Mouse (Mus musculus) testis, adult 2 months (tissue): ENCODE measurements around the gene Btbd16. TPM values are rescaled to one million over a fixed set of nuclear protein-coding genes. Genes with fewer than 3 reads are reported as not detected.

Experiments
- H3K27ac ChIP-seq: fragments of 200-500 bp; 2 replicates; pipeline ENCODE4 v1.5.1; 2012; ENCODE audit warnings: low read depth, low read length; ENCODE audit not compliant: control insufficient read depth, insufficient read depth
- H3K27me3 ChIP-seq: fragments of 200-500 bp; 2 replicates; pipeline ENCODE4 v1.6.1; 2012; ENCODE audit warnings: mild to moderate bottlenecking, low read length, moderate library complexity; ENCODE audit not compliant: control insufficient read depth, insufficient read depth
- H3K36me3 ChIP-seq: fragments of 200-500 bp; 2 replicates; pipeline ENCODE4 v1.6.1; 2012; ENCODE audit warnings: mild to moderate bottlenecking, low read length; ENCODE audit not compliant: control insufficient read depth, insufficient read depth
- H3K4me1 ChIP-seq: fragments of 200-500 bp; 2 replicates; pipeline ENCODE4 v1.6.1; 2012; ENCODE audit warnings: low read length; ENCODE audit not compliant: control insufficient read depth, insufficient read depth
- H3K4me3 ChIP-seq: fragments of 200-500 bp; 2 replicates; pipeline ENCODE4 v1.5.1; 2012; ENCODE audit warnings: low read depth, mild to moderate bottlenecking, low read length, moderate library complexity, mixed read lengths; ENCODE audit not compliant: control insufficient read depth
- CTCF ChIP-seq: fragments of 200-500 bp; IDR thresholded peaks from 2 replicates; pipeline ENCODE4 v1.5.1; 2012; ENCODE audit warnings: low read depth, mild to moderate bottlenecking, inconsistent platforms, low read length, moderate library complexity; ENCODE audit not compliant: control insufficient read depth, insufficient read depth, insufficient replicate concordance
- POLR2A ChIP-seq: fragments of 200-500 bp; IDR thresholded peaks from 2 replicates; pipeline ENCODE4 v1.6.1; 2012; ENCODE audit warnings: low read depth, mild to moderate bottlenecking, inconsistent platforms, low read length, moderate library complexity; ENCODE audit not compliant: control insufficient read depth
- polyA plus RNA-seq: library from polyadenylated mRNA; depleted of rRNA; stranded (reverse); fragments of >200 nt; gene quantifications from 2 replicates; pipeline ENCODE4 v1.2.3, GENCODE M21; 2012

Btbd16 gene
- polyA plus RNA-seq, 1 experiment = 254 TPM

DNA sequence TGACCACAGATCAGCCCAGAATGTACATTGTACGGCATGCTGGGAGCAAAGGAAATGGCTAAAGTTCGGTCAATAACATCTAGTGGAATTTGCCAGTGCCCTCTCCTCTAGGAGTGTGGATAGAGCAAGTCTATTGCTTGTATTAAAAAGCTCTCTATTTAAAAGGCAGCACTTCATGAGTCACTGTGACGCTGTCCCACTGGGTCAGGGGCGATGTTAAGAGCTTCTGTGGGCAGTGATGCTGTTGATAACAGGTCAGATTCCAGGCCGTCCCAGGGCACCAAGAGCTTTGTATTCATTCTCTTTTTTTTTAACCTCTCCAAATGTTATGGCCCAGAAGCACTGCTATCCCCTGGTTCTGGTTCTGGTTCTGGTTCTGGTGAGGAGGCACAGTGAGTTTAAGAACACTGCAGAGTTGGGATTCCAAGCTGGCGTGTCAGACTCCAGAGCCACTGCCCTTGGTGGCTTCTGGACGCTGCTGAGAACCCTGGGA lies 17.5 kb upstream of the Btbd16 start:
- H3K27ac ChIP-seq = no peak overlapping the region
- H3K4me1 ChIP-seq = peaks cover 4% of the 10 kb centered on the region
- TF ChIP-seq CTCF (no peak), POLR2A (no peak)
- H3K4me3 ChIP-seq = no peak overlapping the region
- H3K36me3 ChIP-seq = no peaks in the 10 kb centered on the region
- no peaks in the 10 kb centered on the region for H3K27me3 ChIP-seq

DNA sequence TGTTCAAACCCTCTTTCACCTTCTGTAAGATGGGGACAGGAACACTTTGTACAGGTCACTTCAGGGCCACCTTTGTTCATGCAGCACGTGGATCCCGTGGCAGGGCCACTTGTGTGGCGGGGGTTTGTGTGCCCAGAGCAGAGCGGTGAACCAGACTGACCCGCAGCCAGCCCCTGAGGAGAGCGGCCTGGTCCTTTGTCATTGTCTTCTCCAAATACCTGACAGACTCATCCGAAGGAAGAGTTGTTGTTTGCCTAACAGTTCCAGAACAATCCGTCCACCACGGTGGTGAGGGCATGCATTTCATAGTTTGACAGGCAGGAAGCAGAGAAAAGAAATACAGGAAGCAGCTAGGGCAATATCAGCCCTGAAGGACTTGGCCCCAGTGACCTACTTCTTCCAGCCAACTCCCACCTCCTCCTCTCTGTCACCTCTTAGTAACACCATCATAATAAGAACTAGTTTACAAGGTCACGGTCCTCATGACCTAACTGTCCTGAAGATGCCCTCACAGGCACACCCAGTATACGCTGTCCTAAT lies 16.5 kb upstream of the Btbd16 start:
- Histone ChIP-seq H3K4me1 (peaks cover 2% of the 10 kb centered on the region; the same call in 1 of the 2 replicates), H3K27ac (no peak overlapping the region), H3K27me3 (no peaks in the 10 kb centered on the region), H3K36me3 (no peaks in the 10 kb centered on the region), H3K4me3 (no peak overlapping the region)
- no peak for TF ChIP-seq POLR2A
- no peak for TF ChIP-seq CTCF

- TF ChIP-seq POLR2A (no peak), CTCF (peak; percentile 61; the same call in 1 of the 2 replicates)
- Histone ChIP-seq H3K4me1 (no peaks in the 10 kb centered on the region), H3K4me3 (no peak overlapping the region), H3K36me3 (no peaks in the 10 kb centered on the region), H3K27ac (no peak overlapping the region), H3K27me3 (no peaks in the 10 kb centered on the region)
These were observed 11.6 kb upstream of the Btbd16 start for GRCm38 (mm10) chr7:130762071-130762897.

DNA sequence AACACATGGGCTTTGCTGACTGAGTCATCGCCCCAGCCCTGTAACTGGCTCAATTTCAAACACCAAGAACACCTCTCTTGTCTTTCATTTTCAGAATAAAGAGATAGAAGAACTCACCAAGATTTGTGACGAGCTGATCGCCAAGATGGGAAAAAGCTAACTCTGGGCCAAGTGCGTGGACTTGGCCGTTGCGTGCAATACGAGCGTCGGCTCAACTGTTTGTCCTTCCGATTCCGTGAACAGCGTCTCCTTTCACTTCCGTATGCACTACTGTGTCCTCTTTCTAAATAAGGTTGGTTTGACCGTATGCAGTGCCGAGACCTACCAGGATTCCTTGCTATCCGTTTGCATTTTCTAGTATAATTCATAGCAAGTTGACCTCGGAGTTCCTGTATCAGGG lies 9.7 kb upstream of the Btbd16 start:
- Histone ChIP-seq H3K4me1 (no peaks in the 10 kb centered on the region), H3K27ac (no peak overlapping the region), H3K27me3 (no peaks in the 10 kb centered on the region), H3K36me3 (no peaks in the 10 kb centered on the region), H3K4me3 (no peak overlapping the region)
- TF ChIP-seq POLR2A = no peak
- no peak for TF ChIP-seq CTCF

- no peak for TF ChIP-seq POLR2A
- TF ChIP-seq CTCF = no peak
- H3K4me1 ChIP-seq = no peaks in the 10 kb centered on the region
- H3K27me3 ChIP-seq = no peaks in the 10 kb centered on the region
- H3K4me3 ChIP-seq = peak overlapping the region; percentile 6; the same call in 1 of the 2 replicates
- H3K36me3 ChIP-seq = no peaks in the 10 kb centered on the region
- no peak overlapping the region for H3K27ac ChIP-seq
These were observed 7.3 kb upstream of the Btbd16 start for GRCm38 (mm10) chr7:130766411-130767170.

DNA sequence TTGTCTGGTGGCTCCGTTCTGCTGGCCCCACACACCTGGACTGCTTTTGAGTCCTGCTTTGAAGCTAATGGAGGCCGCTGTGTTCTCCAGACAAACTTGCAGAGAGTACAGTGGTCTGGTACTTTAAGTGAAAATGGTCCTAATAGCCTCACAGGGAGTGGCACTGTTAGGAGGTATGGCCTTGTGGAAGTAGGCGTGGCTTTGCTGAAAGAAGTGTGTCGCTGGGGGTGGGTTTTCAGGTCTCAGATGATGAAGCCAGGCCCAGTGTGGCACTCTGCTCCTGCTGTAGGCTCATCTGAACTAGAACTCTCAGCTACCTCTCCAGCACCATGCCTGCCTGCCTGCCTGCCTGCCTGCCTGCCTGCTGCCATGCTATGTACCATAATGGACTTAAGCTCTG lies 5.7 kb upstream of the Btbd16 start:
- no peak overlapping the region for H3K4me3 ChIP-seq
- no peaks in the 10 kb centered on the region for H3K27me3 ChIP-seq
- H3K4me1 ChIP-seq = no peaks in the 10 kb centered on the region
- H3K36me3 ChIP-seq = no peaks in the 10 kb centered on the region
- no peak overlapping the region for H3K27ac ChIP-seq
- TF ChIP-seq CTCF = no peak
- no peak for TF ChIP-seq POLR2A

- Histone ChIP-seq H3K4me3 (no peak overlapping the region), H3K36me3 (no peaks in the 10 kb centered on the region), H3K27ac (no peak overlapping the region), H3K4me1 (peaks cover 6% of the 10 kb centered on the region), H3K27me3 (no peaks in the 10 kb centered on the region)
- TF ChIP-seq CTCF = peak; percentile 75; the same call in 1 of the 2 replicates
- TF ChIP-seq POLR2A = no peak
These were observed 3.2 kb upstream of the Btbd16 start for GRCm38 (mm10) chr7:130770707-130771106.
